Mouse (Mus musculus) lung, postnatal 0 days (tissue): ENCODE measurements at regions not wholly inside any gene's neighbourhood (a gene's known extent, or its start where the extent isn't known, plus 50 kb on each side); places are given as distances from the start of the nearest gene placed in this dataset.
A peak's percentile ranks its signal among the peaks of the same experiment; 100 is the strongest.

Experiments used
- CTCF ChIP-seq: IDR thresholded peaks from 2 replicates; pipeline ENCODE4 v1.5.1; 2016; ENCODE audit warnings: antibody characterized with exemption, mild to moderate bottlenecking
- EP300 ChIP-seq: IDR thresholded peaks from 2 replicates; pipeline ENCODE4 v1.6.1; 2016; ENCODE audit warnings: antibody characterized with exemption, mild to moderate bottlenecking, control low read depth

- TF ChIP-seq CTCF (no peak), EP300 (peak; percentile 44; the same call in 1 of the 2 replicates)
Observed at GRCm38 (mm10) chr6:100160670-100161069, 126.6 kb downstream of the Rybp start.
